Mouse (Mus musculus): Measurements from ENCODE around the gene Ttc14. TPM values are rescaled to one million over a fixed set of nuclear protein-coding genes. Genes with fewer than 3 reads are reported as not detected.

The Ttc14 gene
- polyA plus RNA-seq, 1 experiment from 2014 or later, result 59.0 TPM

DNA sequence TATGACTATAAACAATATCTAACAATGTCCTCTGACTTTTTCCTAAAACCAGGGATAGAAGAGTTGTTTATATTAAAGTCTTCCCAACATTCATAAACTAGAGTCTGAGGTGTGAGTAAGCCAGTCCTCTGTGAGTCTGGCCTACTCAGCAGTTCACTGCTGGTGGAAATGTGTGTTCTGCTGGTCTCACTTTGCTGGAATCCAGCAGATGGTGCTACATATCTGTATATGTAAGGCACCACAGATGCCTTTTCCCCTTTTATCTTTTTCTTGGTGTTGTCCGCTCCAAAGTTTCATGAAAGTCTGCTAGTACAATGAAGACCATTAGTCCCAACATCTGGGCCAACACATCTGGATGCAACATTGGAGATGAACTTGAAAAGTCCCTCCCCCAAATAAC, 53.4 kb downstream of the Ttc14 start:
- ATAC-seq (replicated peaks; ENCODE audit: low FRiP score), result no peak
- no peak overlapping the region for H3K27ac ChIP-seq
- H3K9ac ChIP-seq, result no peak overlapping the region
- no peak overlapping the region for H3K4me2 ChIP-seq
- no peaks in the 10 kb centered on the region for H3K27me3 ChIP-seq
- H3K9me3 ChIP-seq (replicated peaks), result no peaks in the 10 kb centered on the region
- H3K4me3 ChIP-seq (replicated peaks), result no peak overlapping the region
- H3K4me1 ChIP-seq, result no peaks in the 10 kb centered on the region
- no peaks in the 10 kb centered on the region for H3K36me3 ChIP-seq
- 76% methylated on average over 1 of the region's 1 CpGs for WGBS

- 80% methylated on average over 3 of the region's 3 CpGs for whole genome bisulfite sequencing
- Histone ChIP-seq H3K36me3 (no peaks in the 10 kb centered on the region), H3K9me3 (replicated peaks) (no peaks in the 10 kb centered on the region), H3K4me2 (no peak overlapping the region), H3K9ac (no peak overlapping the region), H3K27me3 (no peaks in the 10 kb centered on the region), H3K4me3 (replicated peaks) (no peak overlapping the region), H3K27ac (no peak overlapping the region), H3K4me1 (no peaks in the 10 kb centered on the region)
- ATAC-seq (replicated peaks; ENCODE audit: low FRiP score), result no peak
Observed at GRCm38 (mm10) chr3:33858939-33859338, 59.3 kb downstream of the Ttc14 start.

GRCm38 (mm10) chr3:33864000-33864540, 64.4 kb downstream of the Ttc14 start:
- ATAC-seq (replicated peaks; ENCODE audit: low FRiP score), result no peak
- no peaks in the 10 kb centered on the region for H3K9me3 ChIP-seq (replicated peaks)
- no peak overlapping the region for H3K27ac ChIP-seq
- H3K27me3 ChIP-seq, result no peaks in the 10 kb centered on the region
- H3K4me2 ChIP-seq, result no peak overlapping the region
- H3K36me3 ChIP-seq, result no peaks in the 10 kb centered on the region
- H3K4me3 ChIP-seq (replicated peaks), result no peak overlapping the region
- H3K9ac ChIP-seq, result no peak overlapping the region
- H3K4me1 ChIP-seq, result no peaks in the 10 kb centered on the region

Other genes starting within 250 kb of the Ttc14 start
- 3.5 and 4.0 TPM in 2 replicates for gene Ccdc39, start 44.5 kb downstream of the Ttc14 start, polyA plus RNA-seq (2015; fragmentation: Nextera tagmentation; extraction: Ambion mirVana)
- 56.4 and 63.7 TPM in 2 replicates for gene Fxr1, start 220.1 kb downstream of the Ttc14 start, polyA plus RNA-seq (2015; fragmentation: Nextera tagmentation; extraction: Ambion mirVana)

Data from kidney, embryonic 15.5 days (tissue).